Comparison of ENCODE assay signal across 8 mouse cellular contexts in the genomic region with DNA sequence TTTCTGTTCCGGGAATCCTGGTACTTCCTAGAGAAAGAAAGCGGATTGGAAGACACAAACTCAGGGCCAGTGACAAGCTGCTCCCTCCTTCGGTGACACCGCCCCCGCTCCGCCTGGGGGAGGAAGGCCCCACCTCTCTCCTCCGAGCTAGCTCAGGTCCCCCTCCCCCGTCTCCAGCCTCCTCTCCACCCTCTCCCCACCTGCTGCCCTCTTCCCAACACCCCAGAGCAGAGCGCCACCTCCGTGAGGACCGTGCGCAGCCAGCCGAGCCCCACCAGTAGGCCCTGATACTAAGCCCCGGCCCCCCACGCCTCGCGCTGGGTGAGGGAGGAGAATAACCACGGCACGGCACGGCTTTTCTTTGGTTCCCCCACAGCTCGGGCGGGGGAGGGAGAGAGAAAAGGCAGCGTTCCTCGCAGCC. TPM values are rescaled to one million over a fixed set of nuclear protein-coding genes. Genes with fewer than 3 reads are reported as not detected.
DNase-seq lines count a peak whose midpoint lies in the region; ATAC-seq and TF ChIP-seq lines count a peak whose summit lies in the region.

No protein-coding gene starts in this region.

- H3K4me3 ChIP-seq in C2C12 (ENCODE audit: insufficient read depth, poor library complexity, severe bottlenecking) = peak overlapping the region; percentile 100
- H3K4me3 ChIP-seq in bone marrow macrophage, adult 2 months (ENCODE audit: insufficient read depth, low read length) = peak overlapping the region; percentile 85
- H3K4me3 ChIP-seq in embryonic fibroblast, embryonic 13.5 days (ENCODE audit: insufficient read depth, low read length) = peak overlapping the region; percentile 81
- H3K4me3 ChIP-seq in heart, embryonic 15.5 days = peak overlapping the region; percentile 85
- H3K4me3 ChIP-seq in liver, embryonic 13.5 days (replicated peaks) = peak overlapping the region; percentile 85
- H3K4me3 ChIP-seq in neural tube, embryonic 11.5 days (ENCODE audit: low read depth, low read length) = peak overlapping the region; percentile 98

- H3K27me3 ChIP-seq in C2C12 (ENCODE audit: control insufficient read depth, insufficient read depth, insufficient read length) = no peaks in the 10 kb centered on the region
- 0 out of 2 replicates have a peak, but pooled peaks cover 19% of the 10 kb centered on the region for H3K27me3 ChIP-seq in heart, embryonic 15.5 days
- peaks cover 30% of the 10 kb centered on the region for H3K27me3 ChIP-seq in liver, embryonic 13.5 days
- peaks cover 6% of the 10 kb centered on the region for H3K27me3 ChIP-seq in neural tube, embryonic 11.5 days (ENCODE audit: control insufficient read depth, insufficient read depth, low read length)

- peak; percentile 77 to 93 for DNase-seq in kidney, postnatal 25 days
- DNase-seq in liver, embryonic 13.5 days = peak; percentile 58
- peak; percentile 82 for DNase-seq in neural tube, embryonic 11.5 days (ENCODE audit: low spot score)
- peak; percentile 73 for DNase-seq in telencephalon, adult 2 months (ENCODE audit: low read depth, low spot score)

- peak overlapping the region; percentile 88 for H3K9ac ChIP-seq in heart, embryonic 15.5 days
- peak overlapping the region; percentile 87 for H3K9ac ChIP-seq in liver, embryonic 13.5 days
- peak overlapping the region; percentile 93 for H3K9ac ChIP-seq in neural tube, embryonic 11.5 days (ENCODE audit: low read length)

- H3K36me3 ChIP-seq in C2C12 (ENCODE audit: control insufficient read depth, insufficient read depth) = peaks cover 39% of the 10 kb centered on the region
- 0 out of 2 replicates have a peak, but pooled peaks cover 3% of the 10 kb centered on the region for H3K36me3 ChIP-seq in heart, embryonic 15.5 days
- peaks cover 9% of the 10 kb centered on the region for H3K36me3 ChIP-seq in liver, embryonic 13.5 days
- H3K36me3 ChIP-seq in neural tube, embryonic 11.5 days (ENCODE audit: control insufficient read depth, insufficient read depth, low read length) = 0 out of 2 replicates have a peak, but pooled peaks cover 2% of the 10 kb centered on the region

- H3K4me2 ChIP-seq in heart, embryonic 15.5 days = peak overlapping the region; percentile 83
- H3K4me2 ChIP-seq in liver, embryonic 13.5 days = peak overlapping the region; percentile 99
- H3K4me2 ChIP-seq in neural tube, embryonic 11.5 days (ENCODE audit: low read depth) = peak overlapping the region; percentile 90

- H3K27ac ChIP-seq in bone marrow macrophage, adult 2 months (ENCODE audit: insufficient read depth, low read depth, low read length) = peak overlapping the region; percentile 78
- no peak overlapping the region for H3K27ac ChIP-seq in embryonic fibroblast, embryonic 13.5 days (ENCODE audit: insufficient read depth, low read length)
- peak overlapping the region; percentile 79 for H3K27ac ChIP-seq in heart, embryonic 15.5 days
- peak overlapping the region; percentile 62 for H3K27ac ChIP-seq in liver, embryonic 13.5 days
- peak overlapping the region; percentile 73 for H3K27ac ChIP-seq in neural tube, embryonic 11.5 days (ENCODE audit: low read depth, low read length)

- peaks cover 59% of the 10 kb centered on the region for H3K79me2 ChIP-seq in C2C12 (ENCODE audit: control insufficient read depth, insufficient read depth)

- ATAC-seq in heart, embryonic 15.5 days (replicated peaks; ENCODE audit: insufficient number of reproducible peaks, insufficient read depth, low FRiP score, low read depth) = peak; percentile 86
- ATAC-seq in liver, embryonic 13.5 days (ENCODE audit: low read depth) = peak; percentile 70
- ATAC-seq in neural tube, embryonic 11.5 days (ENCODE audit: insufficient read depth, low FRiP score, low TSS enrichment) = peak; percentile 59

- under 1% methylated on average over 23 of the region's 24 CpGs for WGBS in heart, embryonic 15.5 days
- 2% methylated on average over 19 of the region's 24 CpGs for WGBS in liver, embryonic 13.5 days (ENCODE audit: insufficient replicate concordance)
- WGBS in neural tube, embryonic 11.5 days = 0% methylated on average over 24 of the region's 24 CpGs

- no peaks in the 10 kb centered on the region for H3K9me3 ChIP-seq in heart, embryonic 15.5 days (replicated peaks)
- H3K9me3 ChIP-seq in liver, embryonic 13.5 days (replicated peaks) = no peaks in the 10 kb centered on the region
- H3K9me3 ChIP-seq in neural tube, embryonic 11.5 days (ENCODE audit: control insufficient read depth, low read length) = no peaks in the 10 kb centered on the region

- peak overlapping the region; percentile 91 for H3ac ChIP-seq in C2C12 (ENCODE audit: control insufficient read depth, insufficient read length, low read depth)

- peaks cover 48% of the 10 kb centered on the region for H3K79me3 ChIP-seq in C2C12 (ENCODE audit: low read depth)

- peaks cover 18% of the 10 kb centered on the region for H3K4me1 ChIP-seq in bone marrow macrophage, adult 2 months (ENCODE audit: control insufficient read depth, insufficient read depth, low read length)
- peaks cover 5% of the 10 kb centered on the region for H3K4me1 ChIP-seq in embryonic fibroblast, embryonic 13.5 days (ENCODE audit: control insufficient read depth, insufficient read depth, low read length)
- peaks cover 14% of the 10 kb centered on the region for H3K4me1 ChIP-seq in heart, embryonic 15.5 days (replicated peaks)
- peaks cover 25% of the 10 kb centered on the region for H3K4me1 ChIP-seq in liver, embryonic 13.5 days (replicated peaks)
- H3K4me1 ChIP-seq in neural tube, embryonic 11.5 days (ENCODE audit: control insufficient read depth, insufficient read depth, low read length) = peaks cover 3% of the 10 kb centered on the region; the same call in 1 of the 2 replicates

- TF ChIP-seq CTCF in C2C12 (IDR thresholded peaks at IDR 0.05; ENCODE audit: control insufficient read depth, insufficient read depth, insufficient read length) = no peak
- no peak for TF ChIP-seq CTCF in bone marrow macrophage, adult 2 months (IDR thresholded peaks at IDR 0.05; ENCODE audit: low read depth, low read length)
- TF ChIP-seq CTCF in embryonic fibroblast, embryonic 13.5 days (IDR thresholded peaks at IDR 0.05; ENCODE audit: borderline replicate concordance, insufficient read depth, low read length) = no peak

- no peak for TF ChIP-seq POLR2A in bone marrow macrophage, adult 2 months (IDR thresholded peaks at IDR 0.05; ENCODE audit: borderline replicate concordance, low read depth, low read length)
- TF ChIP-seq POLR2A in embryonic fibroblast, embryonic 13.5 days (IDR thresholded peaks at IDR 0.05; ENCODE audit: low read depth, low read length) = peak; percentile 46

TF ChIP-seq in C2C12, 6 proteins besides CTCF, POLR2A, EP300 and RAD21 (continues in another document):
- peak; percentile 24 for TF ChIP-seq MAX (IDR thresholded peaks at IDR 0.05)
- TF ChIP-seq MYOG (IDR thresholded peaks at IDR 0.05; ENCODE audit: control insufficient read depth, extremely low read depth, insufficient read length) = no peak
- TF ChIP-seq CEBPB (IDR thresholded peaks at IDR 0.05; ENCODE audit: low read depth) = no peak

RNA-seq across cellular contexts. Expression of a gene that starts 0.8 kb away (rescaled TPM):
- polyA plus RNA-seq in C2C12 (2012; fragmentation: generic; extraction: Trizol) = 126 TPM
- polyA plus RNA-seq in bone marrow macrophage, adult 2 months (2012; ENCODE audit: insufficient read depth, insufficient read length, missing spikeins) = 93.8 and 103 TPM in 2 replicates
- 91.3 and 112 TPM in 2 replicates for polyA plus RNA-seq in embryonic fibroblast, embryonic 13.5 days (2011; ENCODE audit: insufficient read length, low read depth, missing spikeins)
- polyA plus RNA-seq in heart, embryonic 15.5 days (2015; fragmentation: Nextera tagmentation; extraction: Ambion mirVana) = 29.5 and 41.5 TPM in 2 replicates
- polyA plus RNA-seq in liver, embryonic 13.5 days (2015; fragmentation: Nextera tagmentation; extraction: Ambion mirVana) = 11.9 and 13.8 TPM in 2 replicates
- 42.0 and 44.0 TPM in 2 replicates for polyA plus RNA-seq in neural tube, embryonic 11.5 days (2014; fragmentation: Nextera tagmentation; extraction: Ambion mirVana)

RNA-seq across cellular contexts. Expression of a gene that starts 15.7 kb away (rescaled TPM):
- polyA plus RNA-seq in C2C12 (2012; fragmentation: generic; extraction: Trizol) = 14.5 TPM
- polyA plus RNA-seq in bone marrow macrophage, adult 2 months (2012; ENCODE audit: insufficient read depth, insufficient read length, missing spikeins) = not detected in 2 replicates
- polyA plus RNA-seq in embryonic fibroblast, embryonic 13.5 days (2011; ENCODE audit: insufficient read length, low read depth, missing spikeins) = 1.9 and 5.8 TPM in 2 replicates
- 0.46 TPM in 1 of 2 replicates, not detected in the other for polyA plus RNA-seq in heart, embryonic 15.5 days (2015; fragmentation: Nextera tagmentation; extraction: Ambion mirVana)
- not detected in 2 replicates for polyA plus RNA-seq in liver, embryonic 13.5 days (2015; fragmentation: Nextera tagmentation; extraction: Ambion mirVana)
- 0.51 and 0.95 TPM in 2 replicates for polyA plus RNA-seq in neural tube, embryonic 11.5 days (2014; fragmentation: Nextera tagmentation; extraction: Ambion mirVana)

RNA-seq across cellular contexts. Expression of a gene that starts 27.4 kb away (rescaled TPM):
- polyA plus RNA-seq in C2C12 (2012; fragmentation: generic; extraction: Trizol) = 0.09 TPM
- not detected in 2 replicates for polyA plus RNA-seq in bone marrow macrophage, adult 2 months (2012; ENCODE audit: insufficient read depth, insufficient read length, missing spikeins)
- polyA plus RNA-seq in embryonic fibroblast, embryonic 13.5 days (2011; ENCODE audit: insufficient read length, low read depth, missing spikeins) = not detected in 2 replicates
- not detected in 2 replicates for polyA plus RNA-seq in heart, embryonic 15.5 days (2015; fragmentation: Nextera tagmentation; extraction: Ambion mirVana)
- polyA plus RNA-seq in liver, embryonic 13.5 days (2015; fragmentation: Nextera tagmentation; extraction: Ambion mirVana) = not detected in 2 replicates
- 11.8 and 12.9 TPM in 2 replicates for polyA plus RNA-seq in neural tube, embryonic 11.5 days (2014; fragmentation: Nextera tagmentation; extraction: Ambion mirVana)

RNA-seq across cellular contexts. Expression of a gene that starts 34.2 kb away (rescaled TPM):
- 103 TPM for polyA plus RNA-seq in C2C12 (2012; fragmentation: generic; extraction: Trizol)
- 0.93 TPM in 1 of 2 replicates, not detected in the other for polyA plus RNA-seq in bone marrow macrophage, adult 2 months (2012; ENCODE audit: insufficient read depth, insufficient read length, missing spikeins)
- polyA plus RNA-seq in embryonic fibroblast, embryonic 13.5 days (2011; ENCODE audit: insufficient read length, low read depth, missing spikeins) = 48.6 and 57.3 TPM in 2 replicates
- polyA plus RNA-seq in heart, embryonic 15.5 days (2015; fragmentation: Nextera tagmentation; extraction: Ambion mirVana) = 20.9 and 26.6 TPM in 2 replicates
- 91.3 and 91.7 TPM in 2 replicates for polyA plus RNA-seq in liver, embryonic 13.5 days (2015; fragmentation: Nextera tagmentation; extraction: Ambion mirVana)
- polyA plus RNA-seq in neural tube, embryonic 11.5 days (2014; fragmentation: Nextera tagmentation; extraction: Ambion mirVana) = 12.1 and 12.6 TPM in 2 replicates

RNA-seq across cellular contexts. Expression of a gene that starts 47.1 kb away (rescaled TPM):
- 0.11 TPM for polyA plus RNA-seq in C2C12 (2012; fragmentation: generic; extraction: Trizol)
- polyA plus RNA-seq in bone marrow macrophage, adult 2 months (2012; ENCODE audit: insufficient read depth, insufficient read length, missing spikeins) = not detected in 2 replicates
- polyA plus RNA-seq in embryonic fibroblast, embryonic 13.5 days (2011; ENCODE audit: insufficient read length, low read depth, missing spikeins) = not detected in 2 replicates
- polyA plus RNA-seq in heart, embryonic 15.5 days (2015; fragmentation: Nextera tagmentation; extraction: Ambion mirVana) = 0.32 and 0.66 TPM in 2 replicates
- polyA plus RNA-seq in liver, embryonic 13.5 days (2015; fragmentation: Nextera tagmentation; extraction: Ambion mirVana) = not detected in 2 replicates
- polyA plus RNA-seq in neural tube, embryonic 11.5 days (2014; fragmentation: Nextera tagmentation; extraction: Ambion mirVana) = 0.48 and 0.78 TPM in 2 replicates

Comparison
In these comparisons a context has a peak if more than half of its experiments do, and no peak if none do; other contexts are left out.
1. RNA of a gene that starts 27.4 kb away (polyA plus RNA-seq): 11.8 to 12.9 TPM in neural tube, embryonic 11.5 days; 0.09 TPM in C2C12 (single experiment), not detected in bone marrow macrophage, adult 2 months, not detected in embryonic fibroblast, embryonic 13.5 days, not detected in heart, embryonic 15.5 days and not detected in liver, embryonic 13.5 days; every median in the first group is over 10 times any median in the second.
2. Peak in every context shown above with its lines, with median percentiles within 50 percentile points of each other: H3K4me3 ChIP-seq, ATAC-seq, H3K4me2 ChIP-seq, H3K9ac ChIP-seq and DNase-seq.